Mouse (Mus musculus) urinary bladder, postnatal 14 days (tissue): ENCODE results near the gene Retreg1.
"Not testable (repeated sequence)": the region's sequence is repeated elsewhere in the genome, so short reads cannot be mapped to it uniquely, and the experiment has no call there.

Experiments
- DNase-seq: peaks from one replicate; pipeline ENCODE4 v3.0.0; 2021; ENCODE audit warnings: low spot score

Gene Retreg1

GRCm38 (mm10) chr15:25946482-25946881 lies 103.5 kb downstream of the Retreg1 start:
- no peak for DNase-seq

- no peak for DNase-seq
Observed at GRCm38 (mm10) chr15:25947383-25947782, 104.4 kb downstream of the Retreg1 start.

GRCm38 (mm10) chr15:25948257-25949223 lies 105.6 kb downstream of the Retreg1 start:
- no peak for DNase-seq

- no peak for DNase-seq
Observed at GRCm38 (mm10) chr15:25949696-25950095, 106.7 kb downstream of the Retreg1 start.

- no peak for DNase-seq
Observed at GRCm38 (mm10) chr15:25950584-25950983, 107.6 kb downstream of the Retreg1 start.

- no peak for DNase-seq
Observed at GRCm38 (mm10) chr15:25951037-25951436, 108.1 kb downstream of the Retreg1 start.

GRCm38 (mm10) chr15:25956001-25956400 lies 113.0 kb downstream of the Retreg1 start:
- no peak for DNase-seq

- no peak for DNase-seq
Observed at GRCm38 (mm10) chr15:25956422-25957117, 113.6 kb downstream of the Retreg1 start.

- no peak for DNase-seq
Observed at GRCm38 (mm10) chr15:25957651-25958050, 114.7 kb downstream of the Retreg1 start.

GRCm38 (mm10) chr15:25959375-25959774 lies 116.4 kb downstream of the Retreg1 start:
- no peak for DNase-seq

- DNase-seq, result no peak
Observed at GRCm38 (mm10) chr15:25960231-25960630, 117.3 kb downstream of the Retreg1 start.

GRCm38 (mm10) chr15:25966220-25966774 lies 123.3 kb downstream of the Retreg1 start:
- no peak for DNase-seq

- DNase-seq, result no peak
Observed at GRCm38 (mm10) chr15:25971596-25971995, 128.6 kb downstream of the Retreg1 start.

GRCm38 (mm10) chr15:25972758-25973157 lies 129.8 kb downstream of the Retreg1 start:
- no peak for DNase-seq

GRCm38 (mm10) chr15:25974352-25974751 lies 131.4 kb downstream of the Retreg1 start:
- DNase-seq, result no peak

GRCm38 (mm10) chr15:25975810-25976209 lies 132.8 kb downstream of the Retreg1 start:
- no peak for DNase-seq

GRCm38 (mm10) chr15:25983614-25984013 lies 140.6 kb downstream of the Retreg1 start:
- not testable (repeated sequence) for DNase-seq

- DNase-seq, result peak; percentile 96
Observed at GRCm38 (mm10) chr15:25984067-25984733, 141.2 kb downstream of the Retreg1 start, which contains the start of gene Zfp622. Gene Zfp622, plus strand, starts transcription at chr15:25984366.

- DNase-seq, result no peak
Observed at GRCm38 (mm10) chr15:25984734-25985492, 141.9 kb downstream of the Retreg1 start.

- peak; percentile 51 for DNase-seq
Observed at GRCm38 (mm10) chr15:25992992-25993727, 150.2 kb downstream of the Retreg1 start.

- no peak for DNase-seq
Observed at GRCm38 (mm10) chr15:25995521-25995920, 152.5 kb downstream of the Retreg1 start.
